Mouse (Mus musculus): ENCODE results near the gene Mdc1.

- TF ChIP-seq POLR2A (IDR thresholded peaks at IDR 0.05; ENCODE audit: borderline replicate concordance, extremely low read depth, low read depth, low read length) (no peak), CTCF (IDR thresholded peaks at IDR 0.05; ENCODE audit: insufficient read depth, low read length) (no peak)
Observed at GRCm38 (mm10) chr17:35882924-35883323, 41.6 kb downstream of the Mdc1 start.

All from lung, adult 2 months (tissue).